Mouse (Mus musculus): Measurements from ENCODE around the gene Smox. TPM values are rescaled to one million over a fixed set of nuclear protein-coding genes. Genes with fewer than 3 reads are reported as not detected.

The Smox gene
- polyA plus RNA-seq, 1 experiment: 86.4 TPM

- peak overlapping the region; percentile 66 for H3K4me3 ChIP-seq (ENCODE audit: insufficient read depth, low read length)
- H3K27ac ChIP-seq (ENCODE audit: insufficient read depth, low read depth, low read length): peak overlapping the region; percentile 52
- H3K4me1 ChIP-seq (ENCODE audit: control insufficient read depth, insufficient read depth, low read length): peaks cover 31% of the 10 kb centered on the region
Measured at GRCm38 (mm10) chr2:131491707-131492595, 655 bp downstream of the Smox start.

GRCm38 (mm10) chr2:131492596-131493139 lies 1.4 kb downstream of the Smox start:
- Histone ChIP-seq H3K4me3 (ENCODE audit: insufficient read depth, low read length) (peak overlapping the region; percentile 66), H3K27ac (ENCODE audit: insufficient read depth, low read depth, low read length) (peak overlapping the region; percentile 49), H3K4me1 (ENCODE audit: control insufficient read depth, insufficient read depth, low read length) (peaks cover 34% of the 10 kb centered on the region)
- no peak for TF ChIP-seq POLR2A (IDR thresholded peaks at IDR 0.05; ENCODE audit: borderline replicate concordance, low read depth, low read length)

More at GRCm38 (mm10) chr2:131491707-131492595, 655 bp downstream of the Smox start:
- TF ChIP-seq CTCF (IDR thresholded peaks at IDR 0.05; ENCODE audit: low read depth, low read length): no peak
- no peak; the same call in 1 of the 2 replicates for TF ChIP-seq POLR2A (IDR thresholded peaks at IDR 0.05; ENCODE audit: borderline replicate concordance, low read depth, low read length)

- H3K4me1 ChIP-seq (ENCODE audit: control insufficient read depth, insufficient read depth, low read length): peaks cover 34% of the 10 kb centered on the region
- H3K4me3 ChIP-seq (ENCODE audit: insufficient read depth, low read length): peak overlapping the region; percentile 66; the same call in 1 of the 2 replicates
- no peak for TF ChIP-seq POLR2A (IDR thresholded peaks at IDR 0.05; ENCODE audit: borderline replicate concordance, low read depth, low read length)
- TF ChIP-seq CTCF (IDR thresholded peaks at IDR 0.05; ENCODE audit: low read depth, low read length): no peak
- H3K27ac ChIP-seq (ENCODE audit: insufficient read depth, low read depth, low read length): no peak overlapping the region
Measured at GRCm38 (mm10) chr2:131493446-131493845, 2.1 kb downstream of the Smox start.

- peaks cover 41% of the 10 kb centered on the region for H3K4me1 ChIP-seq (ENCODE audit: control insufficient read depth, insufficient read depth, low read length)
- no peak for TF ChIP-seq CTCF (IDR thresholded peaks at IDR 0.05; ENCODE audit: low read depth, low read length)
- no peak for TF ChIP-seq POLR2A (IDR thresholded peaks at IDR 0.05; ENCODE audit: borderline replicate concordance, low read depth, low read length)
- no peak overlapping the region for H3K4me3 ChIP-seq (ENCODE audit: insufficient read depth, low read length)
- no peak overlapping the region for H3K27ac ChIP-seq (ENCODE audit: insufficient read depth, low read depth, low read length)
Measured at GRCm38 (mm10) chr2:131495256-131495655, 4.0 kb downstream of the Smox start.

GRCm38 (mm10) chr2:131496125-131496820 lies 5.0 kb downstream of the Smox start:
- no peak for TF ChIP-seq CTCF (IDR thresholded peaks at IDR 0.05; ENCODE audit: low read depth, low read length)
- TF ChIP-seq POLR2A (IDR thresholded peaks at IDR 0.05; ENCODE audit: borderline replicate concordance, low read depth, low read length): no peak

GRCm38 (mm10) chr2:131497224-131497856 lies 6.0 kb downstream of the Smox start:
- H3K27ac ChIP-seq (ENCODE audit: insufficient read depth, low read depth, low read length): no peak overlapping the region
- TF ChIP-seq CTCF (IDR thresholded peaks at IDR 0.05; ENCODE audit: low read depth, low read length): no peak
- no peak for TF ChIP-seq POLR2A (IDR thresholded peaks at IDR 0.05; ENCODE audit: borderline replicate concordance, low read depth, low read length)

More at GRCm38 (mm10) chr2:131496125-131496820, 5.0 kb downstream of the Smox start:
- peaks cover 47% of the 10 kb centered on the region for H3K4me1 ChIP-seq (ENCODE audit: control insufficient read depth, insufficient read depth, low read length)
- H3K27ac ChIP-seq (ENCODE audit: insufficient read depth, low read depth, low read length): no peak overlapping the region
- no peak overlapping the region for H3K4me3 ChIP-seq (ENCODE audit: insufficient read depth, low read length)

GRCm38 (mm10) chr2:131498219-131498618 lies 6.9 kb downstream of the Smox start:
- Histone ChIP-seq H3K4me3 (ENCODE audit: insufficient read depth, low read length) (no peak overlapping the region), H3K4me1 (ENCODE audit: control insufficient read depth, insufficient read depth, low read length) (peaks cover 60% of the 10 kb centered on the region), H3K27ac (ENCODE audit: insufficient read depth, low read depth, low read length) (no peak overlapping the region)
- TF ChIP-seq CTCF (IDR thresholded peaks at IDR 0.05; ENCODE audit: low read depth, low read length): no peak
- TF ChIP-seq POLR2A (IDR thresholded peaks at IDR 0.05; ENCODE audit: borderline replicate concordance, low read depth, low read length): no peak

More at GRCm38 (mm10) chr2:131497224-131497856, 6.0 kb downstream of the Smox start:
- no peak overlapping the region for H3K4me3 ChIP-seq (ENCODE audit: insufficient read depth, low read length)
- H3K4me1 ChIP-seq (ENCODE audit: control insufficient read depth, insufficient read depth, low read length): peaks cover 57% of the 10 kb centered on the region

GRCm38 (mm10) chr2:131499290-131499845 lies 8.1 kb downstream of the Smox start:
- no peak overlapping the region for H3K27ac ChIP-seq (ENCODE audit: insufficient read depth, low read depth, low read length)
- H3K4me3 ChIP-seq (ENCODE audit: insufficient read depth, low read length): no peak overlapping the region
- H3K4me1 ChIP-seq (ENCODE audit: control insufficient read depth, insufficient read depth, low read length): peaks cover 63% of the 10 kb centered on the region
- TF ChIP-seq POLR2A (IDR thresholded peaks at IDR 0.05; ENCODE audit: borderline replicate concordance, low read depth, low read length) (no peak), CTCF (IDR thresholded peaks at IDR 0.05; ENCODE audit: low read depth, low read length) (no peak)

GRCm38 (mm10) chr2:131501886-131502285 lies 10.6 kb downstream of the Smox start:
- no peak for TF ChIP-seq POLR2A (IDR thresholded peaks at IDR 0.05; ENCODE audit: borderline replicate concordance, low read depth, low read length)
- no peak for TF ChIP-seq CTCF (IDR thresholded peaks at IDR 0.05; ENCODE audit: low read depth, low read length)
- H3K4me3 ChIP-seq (ENCODE audit: insufficient read depth, low read length): no peak overlapping the region
- H3K27ac ChIP-seq (ENCODE audit: insufficient read depth, low read depth, low read length): peak overlapping the region; percentile 72
- peaks cover 68% of the 10 kb centered on the region for H3K4me1 ChIP-seq (ENCODE audit: control insufficient read depth, insufficient read depth, low read length)
